Mouse (Mus musculus) forebrain, embryonic 16.5 days (tissue): ENCODE data around the gene Fam234a. TPM values are rescaled to one million over a fixed set of nuclear protein-coding genes. Genes with fewer than 3 reads are reported as not detected.
A peak's percentile ranks its signal among the peaks of the same experiment; 100 is the strongest.
"Not testable (repeated sequence)": the region's sequence is repeated elsewhere in the genome, so short reads cannot be mapped to it uniquely, and the experiment has no call there.

Experiments
- ATAC-seq: fragments of 200-750 bp; cut with Nextera tagmentation; 2 replicates; pipeline ENCODE4 v1.8.0; 2017; ENCODE audit warnings: mild to moderate bottlenecking, moderate library complexity
- H3K27ac ChIP-seq: fragments of 300-500 bp; sonication (generic); 2 replicates; pipeline ENCODE4 v1.5.1; 2014; ENCODE audit warnings: low read length, control low read depth
- H3K27me3 ChIP-seq: fragments of 300-500 bp; sonication (generic); replicated peaks from 2 replicates; pipeline ENCODE4 v1.6.1; 2014; ENCODE audit warnings: low read length; ENCODE audit not compliant: control insufficient read depth, insufficient read depth
- H3K36me3 ChIP-seq: fragments of 300-500 bp; sonication (generic); 2 replicates; pipeline ENCODE4 v1.6.1; 2014; ENCODE audit not compliant: control insufficient read depth, insufficient read depth
- H3K4me1 ChIP-seq: fragments of 300-500 bp; sonication (generic); replicated peaks from 2 replicates; pipeline ENCODE4 v1.6.1; 2014; ENCODE audit warnings: low read length; ENCODE audit not compliant: control insufficient read depth, insufficient read depth
- H3K4me2 ChIP-seq: fragments of 300-500 bp; sonication (generic); 2 replicates; pipeline ENCODE4 v1.6.1; 2014; ENCODE audit warnings: mild to moderate bottlenecking, low read length, control low read depth
- H3K4me3 ChIP-seq: fragments of 300-500 bp; sonication (generic); replicated peaks from 2 replicates; pipeline ENCODE4 v1.5.1; 2014; ENCODE audit warnings: mild to moderate bottlenecking, low read length, control low read depth
- H3K9ac ChIP-seq: fragments of 300-500 bp; sonication (generic); replicated peaks from 2 replicates; pipeline ENCODE4 v1.6.1; 2014; ENCODE audit warnings: low read depth, low read length, control low read depth
- H3K9me3 ChIP-seq: fragments of 300-500 bp; sonication (generic); 2 replicates; pipeline ENCODE4 v1.6.1; 2016; ENCODE audit warnings: low read length; ENCODE audit not compliant: control insufficient read depth
- WGBS: fragments of 180-500 bp; shearing (Covaris S2); extraction: QIAGEN DNeasy Blood & Tissue Kit; methylation state at CpG from one replicate; pipeline ENCODE4 v1.1.7; 2014; 5-methylcytosine and 5-hydroxymethylcytosine counted together
- polyA plus RNA-seq: library from polyadenylated mRNA; unstranded; fragments of >200 nt; fragmentation: Nextera tagmentation; extraction: Ambion mirVana; gene quantifications from 2 replicates; pipeline ENCODE4 v1.2.1, GENCODE M21; 2015

Fam234a gene
- polyA plus RNA-seq = 23.9 and 25.5 TPM in 2 replicates

- H3K9ac ChIP-seq = peak within 1 kb of the TSS; percentile 74
- H3K4me2 ChIP-seq = peak within 1 kb of the TSS; percentile 68
- peak within 1 kb of the TSS; percentile 81 for H3K27ac ChIP-seq
- H3K27me3 ChIP-seq = no peaks in the 10 kb centered on the region
- ATAC-seq = peak; percentile 98
- H3K4me3 ChIP-seq = peak within 1 kb of the TSS; percentile 90
- no peaks in the 10 kb centered on the region for H3K9me3 ChIP-seq
- no peaks in the 10 kb centered on the region for H3K36me3 ChIP-seq
- WGBS = 6% methylated on average over 29 of the region's 33 CpGs
- H3K4me1 ChIP-seq = 0 out of 2 replicates have a peak, but pooled peaks cover 4% of the 10 kb centered on the region
These were observed at the start of gene Fam234a for GRCm38 (mm10) chr17:26244101-26244841. Fam234a (minus strand) TSS chr17:26244242.

DNA sequence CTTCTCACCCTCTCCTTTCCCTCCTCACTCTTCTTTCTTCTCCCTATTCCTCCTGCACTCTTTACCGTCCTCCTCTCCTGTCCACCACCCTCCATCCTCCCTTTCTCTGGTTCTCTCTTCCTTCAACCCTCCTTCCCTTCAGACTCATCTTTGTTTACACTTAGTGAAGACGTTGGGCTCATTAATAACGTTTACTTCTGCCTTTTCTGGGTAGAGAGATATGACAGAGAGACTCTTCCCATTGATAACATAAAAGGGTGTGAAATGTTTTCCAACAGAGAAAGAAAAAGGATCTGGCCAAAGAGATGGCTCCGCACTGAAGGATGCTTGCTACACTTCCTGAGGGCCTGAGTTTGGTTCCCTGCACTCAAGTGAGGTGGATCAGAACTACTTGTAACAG, 45.4 kb upstream of the Fam234a start:
- H3K4me2 ChIP-seq = no peak overlapping the region
- no peak overlapping the region for H3K4me3 ChIP-seq
- no peak overlapping the region for H3K27ac ChIP-seq
- H3K4me1 ChIP-seq = no peaks in the 10 kb centered on the region
- H3K9ac ChIP-seq = no peak overlapping the region
- H3K9me3 ChIP-seq = peaks cover 6% of the 10 kb centered on the region
- WGBS = 85% methylated on average over 4 of the region's 4 CpGs
- H3K27me3 ChIP-seq = no peaks in the 10 kb centered on the region
- ATAC-seq = no peak
- peaks cover 32% of the 10 kb centered on the region for H3K36me3 ChIP-seq

- H3K27me3 ChIP-seq = no peaks in the 10 kb centered on the region
- H3K9ac ChIP-seq = no peak overlapping the region
- no peak for ATAC-seq
- H3K4me2 ChIP-seq = no peak overlapping the region
- H3K4me1 ChIP-seq = no peaks in the 10 kb centered on the region
- no peak overlapping the region for H3K27ac ChIP-seq
- no peaks in the 10 kb centered on the region; the same call in 1 of the 2 replicates for H3K9me3 ChIP-seq
- WGBS = 87% methylated on average over 8 of the region's 8 CpGs
- H3K4me3 ChIP-seq = no peak overlapping the region
- peaks cover 59% of the 10 kb centered on the region for H3K36me3 ChIP-seq
These were observed 42.3 kb upstream of the Fam234a start for GRCm38 (mm10) chr17:26286199-26286955.

DNA sequence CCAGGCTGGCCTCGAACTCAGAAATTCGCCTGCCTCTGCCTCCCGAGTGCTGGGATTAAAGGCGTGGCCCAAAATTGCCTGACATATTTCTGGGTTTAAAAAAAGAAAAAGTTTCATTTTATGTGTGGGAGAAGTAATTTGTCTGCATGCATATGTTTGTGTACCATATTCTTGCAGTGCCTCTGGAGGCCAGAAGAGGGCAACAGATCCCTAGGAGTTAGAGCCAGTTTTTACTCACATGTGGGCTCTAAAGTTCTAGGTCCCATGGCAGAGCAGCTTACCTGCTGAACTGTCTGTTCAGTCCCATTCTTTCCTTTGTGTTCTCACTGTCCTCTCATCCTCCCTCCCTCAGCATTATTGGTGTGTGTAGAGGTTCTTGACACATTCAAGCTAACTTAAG, 32.7 kb upstream of the Fam234a start:
- ATAC-seq = no peak
- H3K4me1 ChIP-seq = no peaks in the 10 kb centered on the region
- H3K27me3 ChIP-seq = no peaks in the 10 kb centered on the region
- H3K36me3 ChIP-seq = peaks cover 38% of the 10 kb centered on the region
- H3K27ac ChIP-seq = no peak overlapping the region
- WGBS = 93% methylated on average over 4 of the region's 4 CpGs
- no peak overlapping the region for H3K9ac ChIP-seq
- no peak overlapping the region for H3K4me2 ChIP-seq
- H3K9me3 ChIP-seq = no peaks in the 10 kb centered on the region
- no peak overlapping the region for H3K4me3 ChIP-seq

GRCm38 (mm10) chr17:26275933-26276332, 31.9 kb upstream of the Fam234a start:
- peaks cover 33% of the 10 kb centered on the region for H3K36me3 ChIP-seq
- H3K9ac ChIP-seq = no peak overlapping the region
- H3K27ac ChIP-seq = no peak overlapping the region
- no peak for ATAC-seq
- H3K4me3 ChIP-seq = no peak overlapping the region
- 88% methylated on average over 13 of the region's 13 CpGs for WGBS
- no peaks in the 10 kb centered on the region for H3K9me3 ChIP-seq
- H3K4me2 ChIP-seq = no peak overlapping the region
- H3K4me1 ChIP-seq = no peaks in the 10 kb centered on the region
- H3K27me3 ChIP-seq = no peaks in the 10 kb centered on the region

GRCm38 (mm10) chr17:26272586-26272985, 28.5 kb upstream of the Fam234a start:
- no peak for ATAC-seq
- H3K9ac ChIP-seq = no peak overlapping the region
- H3K27me3 ChIP-seq = no peaks in the 10 kb centered on the region
- H3K9me3 ChIP-seq = no peaks in the 10 kb centered on the region
- no peak overlapping the region for H3K4me3 ChIP-seq
- WGBS = 87% methylated on average over 3 of the region's 3 CpGs
- peaks cover 18% of the 10 kb centered on the region for H3K36me3 ChIP-seq
- H3K27ac ChIP-seq = no peak overlapping the region
- no peak overlapping the region for H3K4me2 ChIP-seq
- no peaks in the 10 kb centered on the region for H3K4me1 ChIP-seq

DNA sequence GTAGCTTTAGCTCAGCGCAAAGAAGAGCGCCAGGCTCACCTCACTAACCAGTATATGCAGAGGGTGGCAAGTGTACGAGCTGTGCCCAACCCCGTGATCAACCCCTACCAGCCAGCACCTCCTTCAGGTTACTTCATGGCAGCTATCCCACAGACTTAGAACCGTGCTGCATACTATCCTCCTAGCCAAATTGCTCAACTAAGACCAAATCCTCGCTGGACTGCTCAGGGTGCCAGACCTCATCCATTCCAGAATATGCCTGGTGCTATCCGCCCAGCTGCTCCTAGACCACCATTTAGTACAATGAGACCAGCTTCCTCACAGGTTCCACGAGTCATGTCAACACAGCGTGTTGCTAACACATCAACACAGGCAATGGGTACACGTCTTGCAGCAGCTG, 25.5 kb upstream of the Fam234a start:
- H3K27ac ChIP-seq, H3K4me2 ChIP-seq, H3K4me1 ChIP-seq, ATAC-seq, H3K27me3 ChIP-seq, H3K9ac ChIP-seq, H3K9me3 ChIP-seq, H3K4me3 ChIP-seq: not testable (repeated sequence)
- peaks cover 26% of the 10 kb centered on the region for H3K36me3 ChIP-seq
- 98% methylated on average over 10 of the region's 10 CpGs for WGBS

DNA sequence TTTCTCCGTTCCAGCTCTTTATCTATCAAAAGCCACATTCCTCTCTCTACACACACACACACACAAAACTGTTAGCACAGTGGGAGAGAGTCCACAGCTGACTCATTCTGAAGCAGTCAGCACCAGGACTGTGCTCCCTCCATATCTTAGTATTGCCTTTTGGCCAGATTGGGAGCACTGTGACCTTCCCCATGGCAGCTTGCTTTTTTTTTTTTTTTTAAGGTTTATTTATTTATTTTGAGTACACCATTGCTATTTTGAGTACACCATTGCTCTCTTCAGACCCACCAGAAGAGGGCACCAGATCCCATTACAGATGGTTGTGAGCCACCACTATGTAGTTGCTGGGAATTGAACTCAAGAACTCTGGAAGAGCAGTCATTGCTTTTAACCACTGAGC, 24.8 kb upstream of the Fam234a start:
- no peaks in the 10 kb centered on the region for H3K27me3 ChIP-seq
- WGBS = 59% methylated on average over 1 of the region's 1 CpGs
- H3K4me1 ChIP-seq = no peaks in the 10 kb centered on the region
- no peaks in the 10 kb centered on the region for H3K9me3 ChIP-seq
- no peak for ATAC-seq
- H3K4me2 ChIP-seq = no peak overlapping the region
- no peak overlapping the region for H3K27ac ChIP-seq
- no peak overlapping the region for H3K9ac ChIP-seq
- no peak overlapping the region for H3K4me3 ChIP-seq
- H3K36me3 ChIP-seq = peaks cover 25% of the 10 kb centered on the region

DNA sequence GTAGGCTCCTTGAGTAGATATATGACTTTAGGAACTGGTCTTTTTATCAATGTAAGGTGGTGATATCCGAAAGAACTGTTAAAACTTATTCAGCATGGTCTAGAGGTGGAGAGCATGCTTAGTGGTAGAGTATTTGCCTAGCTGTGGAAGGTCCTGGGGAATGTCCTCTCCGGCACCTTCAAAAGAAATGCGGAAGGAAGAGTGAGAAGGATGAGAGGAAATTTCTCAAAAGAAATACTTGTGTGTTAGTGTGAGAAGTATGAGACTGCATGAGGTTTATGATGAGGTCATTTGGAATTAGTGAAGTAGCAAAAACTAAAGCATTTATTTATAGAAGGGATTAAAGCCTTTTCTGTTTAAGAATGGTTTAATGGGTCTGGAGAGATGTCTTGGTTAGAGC, 18.3 kb upstream of the Fam234a start:
- H3K9me3 ChIP-seq = no peaks in the 10 kb centered on the region
- no peak overlapping the region for H3K27ac ChIP-seq
- H3K9ac ChIP-seq = no peak overlapping the region
- no peak for ATAC-seq
- H3K4me2 ChIP-seq = no peak overlapping the region
- no peaks in the 10 kb centered on the region for H3K27me3 ChIP-seq
- 98% methylated on average over 3 of the region's 3 CpGs for WGBS
- H3K4me1 ChIP-seq = no peaks in the 10 kb centered on the region
- peaks cover 32% of the 10 kb centered on the region for H3K36me3 ChIP-seq
- H3K4me3 ChIP-seq = no peak overlapping the region
